In genomic region chr9:107231539-107232139, GRCm38 (mm10) we compare ENCODE assay signal across 8 mouse cellular contexts. TPM values are rescaled to one million over a fixed set of nuclear protein-coding genes. Genes with fewer than 3 reads are reported as not detected.
DNase-seq lines count a peak whose midpoint lies in the region; ATAC-seq and TF ChIP-seq lines count a peak whose summit lies in the region.

TSS of gene Dock3 (minus strand) at chr9:107231909.

- peak within 1 kb of the TSS; percentile 80 for H3K4me3 ChIP-seq in cerebellum, adult 2 months (replicated peaks; ENCODE audit: insufficient read depth, low read depth, low read length)
- H3K4me3 ChIP-seq in hindbrain, embryonic 10.5 days, result peak within 1 kb of the TSS; percentile 79

- 1% methylated on average over 81 of the region's 87 CpGs for WGBS in cerebellum, adult 2 months
- WGBS in hindbrain, embryonic 10.5 days, result under 1% methylated on average over 75 of the region's 87 CpGs

- no peaks in the 10 kb centered on the region for H3K27me3 ChIP-seq in cerebellum, adult 2 months (ENCODE audit: control insufficient read depth, insufficient read depth, low read length)
- peaks cover 86% of the 10 kb centered on the region for H3K27me3 ChIP-seq in hindbrain, embryonic 10.5 days (ENCODE audit: insufficient read depth, poor library complexity, severe bottlenecking)

- no peaks in the 10 kb centered on the region for H3K36me3 ChIP-seq in hindbrain, embryonic 10.5 days

- no peaks in the 10 kb centered on the region for H3K9me3 ChIP-seq in hindbrain, embryonic 10.5 days

- peak; percentile 69 for DNase-seq in adrenal gland, adult 18-20 months (ENCODE audit: low spot score in 2 of 2)
- peak; percentile 90 for DNase-seq in cerebellum, adult 2 months
- peak; percentile 51 for DNase-seq in forelimb bud, embryonic 11.5 days (ENCODE audit: low read depth, low spot score)
- peak; percentile 76 for DNase-seq in hindbrain, embryonic 10.5 days (ENCODE audit: low spot score)
- DNase-seq in left cerebral cortex, adult 18-20 months (ENCODE audit: low spot score in 2 of 2), result peak; percentile 76 to 87
- peak; percentile 61 to 74 for DNase-seq in lung, postnatal 4 days
- DNase-seq in right cerebral cortex, postnatal 25 days, result peak; percentile 88

- peak; percentile 87 for TF ChIP-seq POLR2A in cerebellum, adult 2 months (IDR thresholded peaks at IDR 0.05; ENCODE audit: borderline replicate concordance, insufficient read depth, low read length)

- no peak for TF ChIP-seq CTCF in cerebellum, adult 2 months (IDR thresholded peaks at IDR 0.05; ENCODE audit: borderline replicate concordance, insufficient read depth, low read depth, low read length)

- H3K4me1 ChIP-seq in cerebellum, adult 2 months (ENCODE audit: control insufficient read depth, insufficient read depth, low read length), result no peaks in the 10 kb centered on the region; the same call in 1 of the 2 replicates
- peaks cover 17% of the 10 kb centered on the region; the same call in 1 of the 2 replicates for H3K4me1 ChIP-seq in hindbrain, embryonic 10.5 days (replicated peaks)

- ATAC-seq in erythroid progenitor cell, adult 5-6 weeks (replicated peaks; ENCODE audit: low FRiP score, poor library complexity, severe bottlenecking), result no peak

- H3K27ac ChIP-seq in cerebellum, adult 2 months (ENCODE audit: insufficient read depth, low read length), result peak within 1 kb of the TSS; percentile 96
- H3K27ac ChIP-seq in hindbrain, embryonic 10.5 days, result peak within 1 kb of the TSS; percentile 87

RNA-seq across cellular contexts. Expression of gene Dock3, which starts in this region (rescaled TPM):
- total RNA-seq in adrenal gland, adult 18-20 months (2021), result 1 to 10 TPM; 3.1 to 3.7 TPM
- 121 and 129 TPM in 2 replicates for polyA plus RNA-seq in cerebellum, adult 2 months (2012; rRNA removed)
- polyA plus RNA-seq in hindbrain, embryonic 10.5 days (2016; fragmentation: Nextera tagmentation; extraction: Ambion mirVana), result 4.8 and 5.1 TPM in 2 replicates
- total RNA-seq in left cerebral cortex, adult 18-20 months (2021), result 100 to 1,000 TPM; 199 to 214 TPM
- total RNA-seq in erythroid progenitor cell, adult 5-6 weeks (2015; ENCODE audit: low replicate concordance), result 10.1 TPM in 1 of 2 replicates, not detected in the other
- not detected in 2 replicates for total RNA-seq in erythroid progenitor cell, adult 5-6 weeks (2017; ENCODE audit: low replicate concordance)

Comparison
In these comparisons a context has a peak if more than half of its experiments do, and no peak if none do; other contexts are left out.
1. RNA of gene Dock3 (total RNA-seq): 199 to 214 TPM in left cerebral cortex, adult 18-20 months; 10.1 TPM in erythroid progenitor cell, adult 5-6 weeks and 3.1 to 3.7 TPM in adrenal gland, adult 18-20 months; every median in the first group is over 10 times any median in the second.
2. RNA of gene Dock3 (polyA plus RNA-seq): 121 to 129 TPM in cerebellum, adult 2 months; 4.8 to 5.1 TPM in hindbrain, embryonic 10.5 days; every median in the first group is over 10 times any median in the second.
3. Peak in every context shown above with its lines, with median percentiles within 50 percentile points of each other: DNase-seq.